9 mouse cellular contexts compared by ENCODE assay signal in genomic region chr10:85651706-85652105, GRCm38 (mm10).
A peak's percentile ranks its signal among the peaks of the same experiment; 100 is the strongest.
DNase-seq lines count a peak whose midpoint lies in the region; ATAC-seq and TF ChIP-seq lines count a peak whose summit lies in the region.
"Had no signal": no experiment of that assay in that cellular context is flagged by ENCODE, and none has a peak within 500 bp of the region (broad histone marks: within the 10 kb centered on the region; RNA-seq: fewer than 3 reads in every experiment).

No protein-coding gene starts in this region.

- no peak overlapping the region for H3K4me3 ChIP-seq in heart, adult 2 months
- no peak overlapping the region for H3K4me3 ChIP-seq in forebrain, embryonic 14.5 days (ENCODE audit: low read depth, low read length)
- H3K4me3 ChIP-seq in hindbrain, postnatal 0 days (ENCODE audit: low read length): no peak overlapping the region
- H3K4me3 ChIP-seq in small intestine, adult 2 months (ENCODE audit: low read depth, low read length): no peak overlapping the region
- H3K4me3 ChIP-seq: myocyte had no signal

- H3K79me2 ChIP-seq in heart, adult 2 months (replicated peaks; ENCODE audit: control insufficient read depth, insufficient read depth, low read length): no peaks in the 10 kb centered on the region

- 35% methylated on average over 7 of the region's 7 CpGs for WGBS in heart, adult 2 months
- WGBS in forebrain, embryonic 14.5 days: 31% methylated on average over 7 of the region's 7 CpGs
- WGBS in hindbrain, postnatal 0 days: 33% methylated on average over 7 of the region's 7 CpGs
- 34% methylated on average over 7 of the region's 7 CpGs for WGBS in small intestine, adult 2 months

- no peak overlapping the region for H3K4me2 ChIP-seq in forebrain, embryonic 14.5 days (ENCODE audit: low read length)
- no peak overlapping the region for H3K4me2 ChIP-seq in hindbrain, postnatal 0 days (ENCODE audit: low read depth, low read length)

- TF ChIP-seq EP300 in heart, adult 2 months (IDR thresholded peaks at IDR 0.05; ENCODE audit: insufficient read depth, low read depth, low read length): no peak

- no peaks in the 10 kb centered on the region for H3K27me3 ChIP-seq in heart, adult 2 months (ENCODE audit: control insufficient read depth, insufficient read depth, low read length)
- no peaks in the 10 kb centered on the region for H3K27me3 ChIP-seq in forebrain, embryonic 14.5 days (replicated peaks; ENCODE audit: control insufficient read depth, insufficient read depth, low read length)
- H3K27me3 ChIP-seq in hindbrain, postnatal 0 days (ENCODE audit: insufficient read depth, low read length): no peaks in the 10 kb centered on the region
- H3K27me3 ChIP-seq in small intestine, adult 2 months (ENCODE audit: control insufficient read depth, insufficient read depth, low read length): no peaks in the 10 kb centered on the region

- peaks cover 7% of the 10 kb centered on the region for H3K4me1 ChIP-seq in heart, adult 2 months (ENCODE audit: control insufficient read depth, insufficient read depth, low read length)
- 0 out of 2 replicates have a peak, but pooled peaks cover 2% of the 10 kb centered on the region for H3K4me1 ChIP-seq in forebrain, embryonic 14.5 days (ENCODE audit: control insufficient read depth, insufficient read depth, low read length)
- no peaks in the 10 kb centered on the region for H3K4me1 ChIP-seq in hindbrain, postnatal 0 days (ENCODE audit: insufficient read depth, low read length)
- H3K4me1 ChIP-seq in small intestine, adult 2 months (ENCODE audit: control insufficient read depth, insufficient read depth, insufficient read length, low read length): no peaks in the 10 kb centered on the region

- intact Hi-C loops in heart, adult 2 months (cut with DNase I): loop anchor here (1.0 kb wide), 1 partner anchor 430 kb away; no protein-coding TSS in a partner anchor

- no peak overlapping the region for H3K9ac ChIP-seq in heart, adult 2 months (ENCODE audit: low read depth, low read length)
- H3K9ac ChIP-seq in forebrain, embryonic 14.5 days (ENCODE audit: low read length): no peak overlapping the region
- no peak overlapping the region for H3K9ac ChIP-seq in hindbrain, postnatal 0 days (replicated peaks; ENCODE audit: low read length)

- H3K36me3 ChIP-seq in heart, adult 2 months (ENCODE audit: control insufficient read depth, insufficient read depth, low read length): no peaks in the 10 kb centered on the region
- H3K36me3 ChIP-seq in forebrain, embryonic 14.5 days (ENCODE audit: control insufficient read depth, insufficient read depth, low read length): no peaks in the 10 kb centered on the region
- H3K36me3 ChIP-seq in hindbrain, postnatal 0 days (ENCODE audit: insufficient read depth, low read length): 0 out of 2 replicates have a peak, but pooled peaks cover 8% of the 10 kb centered on the region
- no peaks in the 10 kb centered on the region for H3K36me3 ChIP-seq in small intestine, adult 2 months (ENCODE audit: control insufficient read depth, insufficient read depth, low read length)

- peak; percentile 82 for ATAC-seq in forebrain, embryonic 14.5 days
- peak; percentile 84 for ATAC-seq in hindbrain, postnatal 0 days
- peak; percentile 85 for ATAC-seq in megakaryocyte-erythroid progenitor cell, adult 5-6 weeks (replicated peaks; ENCODE audit: low FRiP score, low TSS enrichment, poor library complexity, severe bottlenecking)

- H3K9me3 ChIP-seq in forebrain, embryonic 14.5 days (replicated peaks; ENCODE audit: control insufficient read depth, low read length): no peaks in the 10 kb centered on the region
- H3K9me3 ChIP-seq in hindbrain, postnatal 0 days (ENCODE audit: low read length): no peaks in the 10 kb centered on the region

- no peak overlapping the region for H3K27ac ChIP-seq in heart, adult 2 months
- H3K27ac ChIP-seq in forebrain, embryonic 14.5 days (ENCODE audit: low read depth, low read length): no peak overlapping the region
- H3K27ac ChIP-seq in hindbrain, postnatal 0 days: no peak overlapping the region
- H3K27ac ChIP-seq in small intestine, adult 2 months (ENCODE audit: insufficient read depth, low read depth, low read length): no peak overlapping the region

- peak; percentile 84 for TF ChIP-seq CTCF in heart, adult 2 months (IDR thresholded peaks at IDR 0.05)
- TF ChIP-seq CTCF in hindbrain, postnatal 0 days (IDR thresholded peaks at IDR 0.05; ENCODE audit: low read depth): peak; percentile 96
- TF ChIP-seq CTCF in small intestine, adult 2 months (IDR thresholded peaks at IDR 0.05; ENCODE audit: extremely low read depth, insufficient read length, insufficient replicate concordance, low read depth, low read length): peak; percentile 62; the same call in 1 of the 2 replicates

- TF ChIP-seq POLR2A in heart, adult 2 months (IDR thresholded peaks at IDR 0.05; ENCODE audit: insufficient read depth, low read depth, low read length): no peak
- TF ChIP-seq POLR2A in small intestine, adult 2 months (IDR thresholded peaks at IDR 0.05; ENCODE audit: low read depth, low read length): no peak

- peak; percentile 4 to 24 for DNase-seq in heart, adult 2 months
- DNase-seq in heart, adult 11 months: no peak
- DNase-seq in cerebellum, adult 18-20 months: peak; percentile 45 to 46
- peak; percentile 87 for DNase-seq in forebrain, embryonic 14.5 days (ENCODE audit: low spot score)
- DNase-seq in hindbrain, postnatal 0 days (ENCODE audit: low spot score): peak; percentile 86
- peak; percentile 26 to 27 for DNase-seq in layer of hippocampus, postnatal 36 days
